Mouse (Mus musculus) heart, postnatal 4 days (tissue): ENCODE data around the gene Cidec. TPM values are rescaled to one million over a fixed set of nuclear protein-coding genes. Genes with fewer than 3 reads are reported as not detected.

Source experiments
- DNase-seq: peaks from one replicate; pipeline ENCODE4 v3.0.0; 2021
- total RNA-seq, 2 experiments: library from RNA; stranded (reverse); gene quantifications; 2 replicates each; pipeline ENCODE4 v1.2.3; 2021

The Cidec gene
- total RNA-seq, 2 experiments from 2014 or later = 1.8 to 2.3 TPM

- DNase-seq = no peak
Measured at GRCm38 (mm10) chr6:113404649-113405448, 30.7 kb downstream of the Cidec start.

- DNase-seq = no peak
Measured at GRCm38 (mm10) chr6:113402094-113402493, 33.5 kb downstream of the Cidec start.

- no peak for DNase-seq
Measured at GRCm38 (mm10) chr6:113396270-113397030, 39.1 kb downstream of the Cidec start.

- no peak for DNase-seq
Measured at GRCm38 (mm10) chr6:113395501-113395900, 40.1 kb downstream of the Cidec start.

GRCm38 (mm10) chr6:113394811-113395210, 40.7 kb downstream of the Cidec start:
- no peak for DNase-seq

- DNase-seq = no peak
Measured at GRCm38 (mm10) chr6:113393951-113394350, 41.6 kb downstream of the Cidec start.

- DNase-seq = peak; percentile 63
Measured at GRCm38 (mm10) chr6:113392387-113393071, 43.0 kb downstream of the Cidec start.

- DNase-seq = no peak
Measured at GRCm38 (mm10) chr6:113392015-113392386, 43.6 kb downstream of the Cidec start.

- DNase-seq = no peak
Measured at GRCm38 (mm10) chr6:113390715-113391114, 44.8 kb downstream of the Cidec start.

- no peak for DNase-seq
Measured at GRCm38 (mm10) chr6:113388960-113389359, 46.6 kb downstream of the Cidec start, which contains the start of gene Ttll3. Ttll3 (plus strand) TSS chr6:113389260.

- no peak for DNase-seq
Measured at GRCm38 (mm10) chr6:113386025-113386424, 49.5 kb downstream of the Cidec start.

- no peak for DNase-seq
Measured at GRCm38 (mm10) chr6:113385160-113385714, 50.3 kb downstream of the Cidec start.

- DNase-seq = no peak
Measured at GRCm38 (mm10) chr6:113384351-113384927, 51.1 kb downstream of the Cidec start.

- no peak for DNase-seq
Measured at GRCm38 (mm10) chr6:113380480-113380879, 55.1 kb downstream of the Cidec start.

GRCm38 (mm10) chr6:113379246-113379645, 56.3 kb downstream of the Cidec start:
- DNase-seq = no peak

GRCm38 (mm10) chr6:113377496-113378385, 57.8 kb downstream of the Cidec start, which contains the start of the genes Tada3 and Arpc4:
Tada3 (minus strand) TSS chr6:113377883.
Arpc4 (plus strand) TSS chr6:113378115.
- DNase-seq = peak; percentile 94

- no peak for DNase-seq
Measured at GRCm38 (mm10) chr6:113377172-113377495, 58.4 kb downstream of the Cidec start.
